Mouse (Mus musculus): ENCODE data around the gene Slc23a4. TPM values are rescaled to one million over a fixed set of nuclear protein-coding genes. Genes with fewer than 3 reads are reported as not detected.

Gene Slc23a4
- 1 to 10 TPM; 1.1 to 1.7 TPM for total RNA-seq (2021)
- long read RNA-seq, experiment 1, result 0 reads
- long read RNA-seq, experiment 2, partial matches to known transcripts, result 0 of 1 reads
- long read RNA-seq, experiment 2, other reads (novel, unspliced or antisense), result 1 of 1 reads

DNA sequence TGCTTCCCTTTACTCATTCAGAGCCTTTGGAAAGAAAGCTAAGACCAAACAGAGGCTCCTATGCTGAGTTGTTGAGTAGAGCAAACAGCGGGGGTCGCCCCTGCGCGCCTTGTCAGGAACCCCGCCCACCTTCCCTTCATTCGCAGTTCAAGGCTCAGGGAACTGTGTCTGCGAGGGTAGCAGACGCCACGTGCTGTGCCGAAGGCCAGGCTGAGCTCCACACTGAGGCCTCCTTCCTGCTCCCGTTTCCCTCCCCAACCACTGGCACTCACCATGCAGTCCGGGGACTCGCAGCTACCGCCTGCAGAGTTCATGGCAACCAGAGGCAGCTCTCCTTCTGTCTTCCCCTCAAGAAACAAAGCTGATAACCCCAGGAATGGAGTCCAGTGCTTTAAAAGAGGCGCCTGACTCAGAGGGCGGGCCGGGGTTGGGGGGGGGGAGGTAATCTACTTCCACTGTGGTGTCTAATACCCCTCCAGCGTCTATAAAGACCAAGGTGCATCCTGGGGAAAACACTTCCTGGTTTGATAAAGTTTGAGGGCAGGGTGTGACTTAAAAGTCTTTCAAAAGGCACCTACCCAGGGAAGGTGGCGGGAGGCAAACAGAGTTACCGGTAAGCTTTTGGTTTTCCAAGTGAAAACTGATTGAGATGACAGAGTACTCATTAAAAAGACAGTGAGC is at the start of gene Slc23a4:
TSS of gene Slc23a4 (minus strand) at position 324 of the 681 bp plus-strand sequence.
- no peak for DNase-seq (ENCODE audit: low spot score in 2 of 2)

- DNase-seq (ENCODE audit: low spot score in 2 of 2), result no peak
Observed at GRCm38 (mm10) chr6:35033341-35033740, 45.1 kb upstream of the Slc23a4 start.

- DNase-seq (ENCODE audit: low spot score in 2 of 2), result no peak
Observed at GRCm38 (mm10) chr6:35032704-35033103, 44.5 kb upstream of the Slc23a4 start.

DNA sequence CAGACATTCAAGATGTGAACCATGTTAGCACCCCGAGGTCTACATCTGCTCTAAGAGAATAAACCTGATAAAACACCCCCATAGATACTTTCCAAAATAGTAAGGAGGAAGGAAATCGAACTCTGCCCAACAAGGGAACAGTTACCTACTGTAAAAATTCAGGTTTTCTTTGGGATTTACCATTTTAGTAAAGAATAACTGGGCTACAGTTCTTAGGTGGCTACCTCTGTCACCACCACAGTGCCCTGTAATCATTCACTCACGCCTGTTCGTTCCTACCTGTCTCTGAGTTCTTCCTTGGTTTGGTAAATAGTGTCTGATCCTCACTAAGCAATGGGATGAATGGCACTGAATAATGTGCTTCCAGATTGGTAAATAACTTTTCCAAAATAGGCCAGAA is 42.6 kb upstream of the Slc23a4 start:
- DNase-seq (ENCODE audit: low spot score in 2 of 2), result no peak

DNA sequence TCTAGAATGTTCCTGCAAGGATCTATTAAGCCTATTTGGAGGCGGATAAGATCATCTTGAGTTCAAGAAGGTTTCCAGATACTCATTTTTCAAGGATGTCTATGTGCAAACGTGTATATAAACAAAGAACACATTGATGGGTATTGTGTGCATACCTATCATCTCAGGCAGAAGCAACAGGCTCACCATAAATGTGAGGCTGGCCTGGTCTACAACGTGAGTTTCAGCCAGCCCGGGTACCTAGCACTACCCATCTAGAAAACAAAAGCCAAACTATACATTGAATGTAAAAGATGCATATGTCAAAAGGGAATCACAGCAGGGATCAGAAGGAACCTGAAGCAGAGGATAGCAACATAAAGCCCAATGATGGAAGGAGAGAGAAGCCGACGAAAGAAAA is 42.0 kb upstream of the Slc23a4 start:
- DNase-seq (ENCODE audit: low spot score in 2 of 2), result no peak

DNA sequence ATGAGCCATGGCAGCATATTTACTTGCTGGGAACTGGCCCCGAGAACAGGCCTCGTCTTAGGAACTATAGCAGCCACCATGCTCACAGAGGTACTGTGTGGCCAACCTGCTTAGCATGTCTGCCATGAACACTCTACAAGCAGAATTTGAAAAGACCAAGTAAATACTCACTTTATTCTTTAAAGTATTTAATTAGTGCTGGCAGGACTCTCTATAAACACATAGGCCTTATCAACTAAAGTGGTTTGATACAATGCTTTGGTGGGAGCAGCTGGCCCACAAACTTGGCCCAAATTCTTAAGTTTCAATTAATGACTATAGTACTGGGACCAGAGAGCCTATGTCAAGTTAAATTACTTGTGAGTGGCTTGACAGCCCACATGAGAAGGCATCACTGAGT is 39.8 kb upstream of the Slc23a4 start:
- DNase-seq (ENCODE audit: low spot score in 2 of 2), result no peak

DNA sequence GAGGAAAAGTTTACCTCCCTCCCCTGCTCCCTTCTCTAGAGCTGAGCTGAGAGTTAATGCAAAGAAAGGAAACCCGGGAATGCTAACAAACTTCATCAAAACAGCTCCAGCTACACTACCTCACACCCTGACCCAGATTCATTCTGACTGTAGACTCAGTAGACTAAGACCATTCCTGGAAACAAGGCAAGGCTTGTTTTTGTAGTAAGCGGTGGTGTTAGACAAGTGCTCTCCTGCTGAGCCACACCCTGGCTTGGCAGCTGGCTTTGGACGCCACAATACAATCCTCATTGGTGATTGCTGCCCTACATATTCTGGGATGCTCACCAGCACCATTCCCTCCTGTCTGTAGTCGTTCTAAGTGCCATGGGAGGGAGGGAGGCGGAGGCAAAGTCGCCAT is 39.1 kb upstream of the Slc23a4 start:
- DNase-seq (ENCODE audit: low spot score in 2 of 2), result no peak

GRCm38 (mm10) chr6:35016624-35017023 is 28.4 kb upstream of the Slc23a4 start:
- DNase-seq (ENCODE audit: low spot score in 2 of 2), result no peak

- no peak for DNase-seq (ENCODE audit: low spot score in 2 of 2)
Observed at GRCm38 (mm10) chr6:35011953-35012352, 23.7 kb upstream of the Slc23a4 start.

DNA sequence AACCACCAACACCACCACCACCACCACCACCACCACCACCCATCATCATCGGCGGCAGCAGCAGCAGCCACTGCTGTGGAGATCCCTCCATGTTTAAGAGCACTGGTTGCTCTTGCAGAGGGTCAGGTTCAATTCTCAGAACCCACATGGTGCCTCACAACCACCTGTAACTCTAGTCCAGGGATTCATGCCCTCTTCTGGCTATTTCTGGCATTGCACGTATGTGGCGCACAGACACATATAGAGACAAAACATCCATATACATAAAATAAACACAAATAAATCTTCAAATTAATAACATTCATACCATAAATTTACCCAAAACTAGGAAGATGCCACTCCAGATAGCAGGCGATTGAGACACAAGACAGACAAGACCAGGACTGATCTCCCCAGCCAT is 22.5 kb upstream of the Slc23a4 start:
- no peak for DNase-seq (ENCODE audit: low spot score in 2 of 2)

DNA sequence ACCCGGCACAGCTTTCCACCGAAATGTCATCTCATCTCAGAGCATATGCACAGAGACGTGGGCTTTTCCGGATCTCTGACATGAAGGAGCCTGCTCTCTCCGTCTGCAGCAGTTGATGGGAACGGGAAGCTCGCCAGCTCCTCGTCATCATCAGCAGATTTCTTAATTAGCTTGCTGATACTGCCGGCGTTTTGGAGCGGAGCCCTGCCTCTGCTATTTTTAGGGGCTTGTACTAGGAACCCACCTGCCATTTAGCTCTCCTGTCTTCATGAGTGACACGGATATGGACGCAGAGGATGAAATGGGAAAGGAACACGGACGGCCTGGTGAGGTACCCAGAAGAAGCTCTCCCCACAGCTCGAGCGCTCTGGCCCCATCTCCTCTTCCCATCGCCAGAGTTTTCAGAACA is 14.1 kb upstream of the Slc23a4 start:
- DNase-seq (ENCODE audit: low spot score in 2 of 2), result peak; percentile 67 to 71

GRCm38 (mm10) chr6:34999101-34999500 is 10.9 kb upstream of the Slc23a4 start:
- peak; percentile 30 to 33 for DNase-seq (ENCODE audit: low spot score in 2 of 2)

DNA sequence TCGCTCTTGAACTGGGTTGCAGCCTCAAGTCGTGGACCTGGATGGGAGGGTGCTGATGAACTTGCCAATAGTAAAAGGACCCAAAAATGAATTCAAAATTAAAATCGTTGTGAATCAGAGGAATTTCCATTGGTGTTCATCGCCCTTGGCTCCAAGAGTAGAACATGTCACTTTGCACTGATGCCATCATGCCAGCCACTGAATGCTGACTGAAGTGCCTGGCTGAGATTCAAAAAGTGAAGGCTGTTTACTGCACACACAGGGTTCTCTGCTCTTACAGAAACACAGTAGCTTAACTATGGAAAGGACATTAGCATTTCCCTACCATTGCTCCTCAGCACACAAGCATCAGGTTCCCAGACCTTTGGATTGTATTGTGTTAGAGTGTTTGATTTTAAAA is 8.3 kb upstream of the Slc23a4 start:
- DNase-seq (ENCODE audit: low spot score in 2 of 2), result no peak

GRCm38 (mm10) chr6:34995265-34995681 is 7.1 kb upstream of the Slc23a4 start:
- peak; percentile 78 to 85 for DNase-seq (ENCODE audit: low spot score in 2 of 2)

DNA sequence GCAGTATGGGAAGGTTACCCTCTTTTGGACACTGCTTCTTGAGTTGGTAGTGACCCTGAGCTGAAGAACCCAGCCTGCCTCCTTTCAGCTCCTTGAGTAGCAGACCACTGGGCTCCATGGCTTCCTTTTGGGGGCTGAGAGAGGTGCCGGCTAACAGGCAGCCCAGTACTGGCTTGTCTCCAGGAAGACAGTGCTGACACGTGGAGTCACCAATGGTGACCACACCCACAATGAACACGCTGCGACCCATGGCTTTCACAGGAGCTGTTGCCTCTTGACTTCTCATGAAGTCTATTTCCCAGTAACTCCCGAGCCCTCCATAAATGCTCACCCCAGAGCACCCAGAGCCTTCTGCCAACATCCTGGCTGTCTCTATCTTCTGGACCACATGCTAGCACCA is 6.5 kb upstream of the Slc23a4 start:
- no peak for DNase-seq (ENCODE audit: low spot score in 2 of 2)

DNA sequence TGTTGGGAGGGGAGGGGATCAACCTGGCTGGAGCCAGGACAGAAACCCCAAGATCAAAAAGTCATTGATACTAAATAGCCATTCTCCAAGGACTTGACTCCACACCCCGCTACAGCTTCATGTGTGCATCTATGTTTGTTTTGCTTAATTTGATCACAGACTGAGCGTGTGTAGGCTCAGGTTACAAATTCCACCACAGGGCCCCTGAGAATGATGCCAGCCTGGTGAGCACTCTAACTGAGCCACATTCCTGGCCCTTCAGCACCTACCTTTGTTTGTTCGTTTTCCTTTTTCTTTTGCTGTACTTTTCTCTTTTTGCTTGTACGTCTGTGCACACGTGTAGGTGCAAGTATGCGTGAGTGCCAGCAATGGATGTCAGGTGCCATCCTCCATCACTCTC is 1.1 kb upstream of the Slc23a4 start:
- DNase-seq (ENCODE audit: low spot score in 2 of 2), result no peak

DNA sequence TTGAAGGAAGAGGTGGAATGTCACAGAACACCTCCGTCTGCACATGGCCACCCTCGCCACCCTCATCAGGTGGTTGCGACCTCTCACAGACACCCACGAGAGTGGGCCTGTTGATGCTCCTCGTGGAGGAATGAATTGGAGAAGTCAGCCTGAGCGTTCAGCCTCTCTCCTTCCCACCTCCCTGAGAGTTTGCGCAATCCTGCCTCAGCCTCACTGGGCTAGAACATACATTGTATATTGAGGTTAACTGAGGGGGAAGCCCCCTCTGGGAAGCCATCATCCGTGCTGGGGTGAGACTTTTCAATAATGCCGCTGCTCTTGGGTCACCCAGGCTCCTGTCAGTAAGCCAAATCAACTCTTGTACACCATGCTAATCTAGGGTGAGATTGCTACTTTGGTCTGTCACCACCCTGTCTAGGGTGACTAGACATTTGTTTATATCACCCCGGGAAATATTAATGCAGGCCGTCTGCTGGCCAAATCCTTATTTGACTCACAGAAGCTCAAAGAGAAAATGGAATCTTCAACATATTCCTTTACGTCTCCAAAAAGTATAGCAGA is 1.0 kb downstream of the Slc23a4 start:
- DNase-seq (ENCODE audit: low spot score in 2 of 2), result no peak

GRCm38 (mm10) chr6:34980661-34981060 is 7.5 kb downstream of the Slc23a4 start:
- DNase-seq (ENCODE audit: low spot score in 2 of 2), result no peak

DNA sequence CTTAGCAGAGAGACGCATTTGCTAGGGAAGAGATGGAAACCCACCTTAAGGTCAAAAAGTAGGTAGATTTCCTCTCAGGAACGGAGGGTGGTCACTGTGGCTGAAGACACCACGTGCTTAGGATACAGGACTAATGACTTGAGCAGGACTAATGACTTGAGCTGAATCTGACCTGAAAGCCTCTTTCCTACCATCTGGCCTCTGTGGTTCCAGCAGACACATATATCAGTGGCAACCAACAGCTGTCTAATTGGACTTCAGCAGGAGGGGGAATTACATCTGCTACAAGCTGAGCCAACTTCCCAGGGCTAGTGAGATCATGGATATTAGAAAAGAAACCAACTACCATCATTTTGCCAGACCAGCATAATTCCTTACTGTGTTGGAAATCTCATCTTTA is 8.9 kb downstream of the Slc23a4 start:
- no peak for DNase-seq (ENCODE audit: low spot score in 2 of 2)

DNA sequence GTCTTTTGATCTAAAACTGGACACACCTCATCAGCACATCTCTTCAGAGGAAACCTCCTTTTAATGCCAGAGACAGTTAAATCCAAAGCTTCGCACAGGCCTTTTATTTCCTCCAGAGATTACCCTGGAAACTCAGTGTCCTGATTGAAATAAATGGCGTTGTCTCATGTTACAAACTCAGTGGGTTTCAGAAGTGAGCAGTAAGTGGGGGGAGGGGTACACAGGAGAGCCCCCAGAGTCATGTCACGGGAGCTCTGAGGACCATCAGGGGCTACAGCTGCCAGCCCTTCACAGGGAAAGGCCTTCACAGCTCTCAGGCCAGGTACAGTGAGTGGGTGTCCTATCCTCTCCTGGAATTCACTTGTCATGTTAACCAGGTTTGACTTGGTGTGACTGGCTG is 17.0 kb downstream of the Slc23a4 start:
- no peak for DNase-seq (ENCODE audit: low spot score in 2 of 2)

- no peak for DNase-seq (ENCODE audit: low spot score in 2 of 2)
Observed at GRCm38 (mm10) chr6:34965819-34966539, 22.2 kb downstream of the Slc23a4 start.

- DNase-seq (ENCODE audit: low spot score in 2 of 2), result no peak
Observed at GRCm38 (mm10) chr6:34964550-34964949, 23.7 kb downstream of the Slc23a4 start.
